Mouse (Mus musculus): ENCODE results near the gene Synj2.

The Synj2 gene

DNA sequence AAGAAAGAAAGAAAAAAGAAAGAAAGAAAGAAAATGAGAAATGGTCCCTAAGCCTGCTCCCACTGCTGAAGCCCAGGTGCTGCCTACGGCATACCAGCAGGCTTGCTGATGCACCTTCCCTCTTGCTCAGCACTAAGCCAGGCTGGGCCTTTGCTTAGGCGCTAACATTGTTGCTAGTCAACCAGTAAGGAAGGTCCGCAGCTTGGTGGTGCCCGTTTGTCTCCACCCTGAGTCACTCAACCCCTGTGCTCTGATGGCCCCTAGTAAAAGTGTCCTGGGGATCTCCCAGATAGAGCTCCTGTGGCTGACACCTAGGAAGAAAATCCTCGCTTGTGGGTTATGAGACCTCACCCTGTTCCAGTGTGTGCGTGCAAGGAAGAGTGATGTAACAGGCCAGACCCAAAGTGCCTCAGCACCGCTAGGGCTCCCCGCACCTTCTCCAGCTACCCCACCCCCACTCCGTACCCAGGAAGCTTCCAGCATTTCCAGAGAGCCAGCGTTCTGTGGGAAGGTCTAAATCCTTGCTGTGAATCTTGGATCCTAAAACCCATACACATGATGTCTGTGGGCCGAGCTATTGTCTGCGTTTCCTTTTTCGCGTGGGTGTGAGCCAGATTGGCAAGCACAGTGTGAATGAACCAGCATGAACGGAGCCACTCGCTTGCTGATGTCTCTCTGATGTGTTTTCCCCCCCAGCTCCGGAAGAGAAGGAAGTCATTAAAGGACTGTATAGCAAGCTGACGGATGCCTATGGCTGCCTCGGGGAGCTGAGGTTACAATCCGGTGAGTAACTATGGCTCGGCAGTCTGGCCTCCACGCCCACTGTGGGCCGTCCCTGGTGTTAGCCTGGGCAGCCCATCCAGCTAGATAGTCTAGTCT is 34.3 kb downstream of the Synj2 start:
- peak; percentile 83 to 92 for DNase-seq (ENCODE audit: low spot score in 2 of 2)

GRCm38 (mm10) chr17:5976221-5977055 is 35.4 kb downstream of the Synj2 start:
- DNase-seq (ENCODE audit: low spot score in 2 of 2) = peak; percentile 37 to 63

DNA sequence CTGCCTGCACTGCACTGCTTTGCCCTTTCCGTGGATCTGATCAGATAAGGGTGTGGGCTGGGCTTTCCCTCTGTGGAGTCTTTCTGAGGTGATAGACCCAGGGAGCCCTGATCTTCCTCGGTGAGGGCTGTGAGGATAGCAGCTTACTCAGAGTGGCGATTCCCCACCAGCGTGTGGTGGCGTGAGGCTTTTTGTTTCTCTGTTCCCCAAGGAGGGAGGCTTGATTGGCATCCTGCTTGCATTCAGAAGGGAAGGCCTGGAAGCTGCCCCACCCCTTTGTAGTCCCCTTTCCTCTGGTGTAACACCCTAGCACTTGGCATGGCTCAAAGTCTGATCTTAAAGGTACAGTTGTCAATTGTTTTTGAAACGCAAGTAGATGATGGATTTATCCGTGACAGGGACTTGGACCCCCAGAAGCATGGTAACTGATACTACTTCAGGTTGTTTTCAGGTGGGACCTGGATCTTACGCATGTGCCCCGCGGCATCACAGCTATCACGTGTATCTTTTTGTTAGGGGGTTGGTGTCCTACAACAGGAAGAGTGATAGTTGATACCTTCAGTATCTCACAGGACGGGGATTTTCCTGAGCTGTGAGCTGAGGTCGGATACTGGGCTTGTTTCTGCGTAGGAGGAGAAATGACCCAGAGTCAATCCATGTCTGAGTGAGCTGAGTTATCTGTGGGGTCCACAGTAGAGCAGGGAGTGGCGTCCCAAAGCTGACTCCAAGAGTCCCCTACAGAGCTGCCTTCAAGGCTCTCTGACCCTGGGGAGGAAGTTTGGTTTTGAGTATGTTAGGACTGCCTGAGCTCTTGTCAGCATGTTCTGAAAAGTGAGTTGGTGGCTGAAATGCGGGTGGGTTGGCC is 36.2 kb downstream of the Synj2 start:
- no peak for DNase-seq (ENCODE audit: low spot score in 2 of 2)

- peak in 1 of 2 experiments; percentile 25 for DNase-seq (ENCODE audit: low spot score in 2 of 2)
Measured at GRCm38 (mm10) chr17:5977921-5978504, 36.9 kb downstream of the Synj2 start.

GRCm38 (mm10) chr17:5978505-5979077 is 37.5 kb downstream of the Synj2 start:
- no peak for DNase-seq (ENCODE audit: low spot score in 2 of 2)

- DNase-seq (ENCODE audit: low spot score in 2 of 2) = no peak
Measured at GRCm38 (mm10) chr17:5980860-5981259, 39.8 kb downstream of the Synj2 start.

DNA sequence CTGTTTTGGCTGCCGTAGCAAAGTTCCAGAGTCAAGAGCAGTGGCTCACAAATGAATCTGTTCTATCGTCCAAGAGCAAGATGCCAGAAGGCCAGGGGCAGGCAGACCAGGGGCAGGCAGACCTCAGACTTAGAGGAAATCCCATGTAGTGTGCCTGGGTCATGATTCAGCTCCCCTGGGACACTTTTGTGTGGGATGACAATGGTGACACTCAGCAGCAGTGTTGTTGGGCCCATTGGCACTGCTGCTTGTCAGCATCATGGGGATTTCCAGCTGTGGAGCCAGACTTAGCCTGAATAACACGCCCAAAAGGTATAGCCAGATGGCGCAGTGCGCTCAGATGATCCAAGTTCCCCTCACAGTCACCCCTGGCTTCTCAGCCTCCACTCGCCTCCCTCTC is 42.1 kb downstream of the Synj2 start:
- DNase-seq (ENCODE audit: low spot score in 2 of 2) = no peak

- DNase-seq (ENCODE audit: low spot score in 2 of 2) = no peak
Measured at GRCm38 (mm10) chr17:5983901-5984300, 42.8 kb downstream of the Synj2 start.

DNA sequence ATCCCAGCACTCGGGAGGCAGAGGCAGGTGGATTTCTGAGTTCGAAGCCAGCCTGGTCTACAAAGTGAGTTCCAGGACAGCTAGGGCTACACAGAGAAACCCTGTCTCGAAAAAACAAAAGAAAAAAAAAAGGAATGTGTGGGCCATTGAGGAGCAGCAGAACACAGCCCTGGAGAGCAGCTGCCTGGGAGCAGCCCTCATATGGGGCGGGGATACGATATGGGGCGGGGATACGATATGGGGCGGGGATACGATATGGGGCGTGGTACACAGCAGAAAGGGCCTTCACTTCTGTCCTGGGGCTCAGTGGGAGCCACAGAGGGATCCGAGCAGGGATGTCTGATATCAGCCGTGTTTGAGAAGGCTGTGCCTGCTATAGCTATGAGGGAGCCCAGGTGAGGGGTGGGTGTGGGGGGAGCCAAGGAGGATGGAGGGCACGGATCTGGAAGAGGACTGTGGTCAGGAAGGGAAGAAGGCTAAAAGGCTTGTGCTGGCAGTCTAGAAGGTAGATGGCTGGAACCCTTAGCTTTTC is 43.7 kb downstream of the Synj2 start:
- no peak for DNase-seq (ENCODE audit: low spot score in 2 of 2)

DNA sequence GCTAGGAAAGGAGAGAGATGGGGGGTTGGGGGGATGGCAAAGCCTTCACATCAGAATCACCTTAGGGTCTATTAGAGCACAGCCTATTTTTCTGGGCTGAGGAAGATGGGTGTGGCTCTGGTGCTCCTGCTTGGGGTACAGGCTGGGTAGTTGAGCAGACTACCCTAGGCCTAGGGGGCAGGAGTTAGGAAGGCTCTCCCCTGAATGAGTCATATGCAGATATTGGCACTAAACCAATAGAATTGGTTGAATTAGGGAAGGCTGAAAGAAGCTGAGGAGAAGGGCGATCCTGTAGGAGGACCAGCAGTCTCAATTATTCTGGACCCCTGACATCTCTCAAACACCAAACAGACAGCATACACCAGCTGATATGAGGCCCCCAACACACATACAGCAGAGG is 44.2 kb downstream of the Synj2 start:
- no peak for DNase-seq (ENCODE audit: low spot score in 2 of 2)

DNA sequence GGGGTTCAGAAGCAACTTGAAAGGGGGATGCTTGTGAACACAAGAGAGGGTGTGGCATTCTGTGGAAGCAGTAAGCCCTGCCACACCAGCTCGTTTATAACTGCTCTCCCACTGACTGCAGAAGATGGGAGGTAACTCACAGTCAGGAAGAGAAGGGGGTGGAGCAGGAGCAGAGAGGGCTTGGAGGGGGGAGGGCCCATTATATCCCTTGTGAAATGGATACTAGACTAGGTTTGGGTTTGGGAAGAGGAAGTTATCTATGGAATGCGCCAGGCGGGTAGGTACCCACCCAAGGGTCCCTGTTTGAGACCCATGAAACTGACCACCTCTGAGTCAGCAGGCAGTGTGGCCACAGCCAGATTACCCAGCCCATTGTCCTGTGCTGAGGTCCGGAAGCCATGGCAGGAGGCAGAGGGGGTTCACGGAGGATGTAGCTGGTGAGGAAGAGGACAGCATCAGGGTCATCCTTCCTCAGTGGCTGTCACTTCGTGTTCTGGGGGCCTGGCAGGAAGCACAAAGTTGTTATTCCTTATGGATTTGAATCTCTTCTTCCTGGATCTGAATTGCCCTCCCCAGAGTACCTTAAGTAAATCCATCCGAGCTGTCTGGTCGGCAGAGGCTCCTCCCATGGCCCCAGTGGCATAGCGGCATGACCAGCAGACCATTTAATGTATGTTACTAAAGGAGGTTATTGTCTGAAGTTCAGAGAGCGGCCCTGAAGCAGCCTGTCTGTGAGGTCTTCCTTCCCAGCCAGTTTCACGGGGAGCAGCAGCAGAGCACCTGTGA is 46.4 kb downstream of the Synj2 start:
- no peak for DNase-seq (ENCODE audit: low spot score in 2 of 2)

GRCm38 (mm10) chr17:5988102-5988501 is 47.0 kb downstream of the Synj2 start:
- DNase-seq (ENCODE audit: low spot score in 2 of 2) = no peak

DNA sequence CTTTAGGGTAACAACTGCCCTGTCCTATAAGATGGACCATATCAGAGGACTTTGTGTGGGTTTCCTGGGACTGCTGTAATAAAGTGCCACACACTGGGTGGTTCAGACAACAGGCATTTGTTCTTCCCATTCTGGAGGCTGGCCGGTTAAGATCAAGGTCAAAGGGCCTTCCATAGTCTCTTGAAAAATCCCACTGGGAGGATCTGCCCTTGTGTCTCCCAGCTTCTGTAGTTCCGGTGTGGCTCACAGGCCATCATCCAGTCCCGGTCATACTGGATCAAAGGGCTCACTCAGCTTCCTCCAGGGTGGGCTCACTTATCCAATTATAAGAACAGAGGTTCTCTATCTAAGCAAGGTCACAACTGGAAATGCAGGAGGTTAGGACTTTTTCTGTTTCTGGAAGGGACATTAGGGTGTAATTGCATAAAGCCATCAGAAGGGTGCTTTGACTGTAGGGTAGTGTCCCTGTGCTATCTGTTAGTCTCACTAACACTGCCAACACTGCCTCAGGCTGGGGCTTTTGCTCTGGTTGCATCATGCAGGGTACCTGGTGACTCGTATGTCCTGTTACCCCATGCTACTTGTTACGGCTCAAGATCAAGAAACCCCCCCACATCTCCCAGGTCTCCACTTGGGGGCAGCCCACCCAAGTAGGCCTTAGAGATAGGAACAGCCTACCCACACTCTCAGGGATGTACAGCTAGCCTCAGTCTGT is 51.9 kb downstream of the Synj2 start:
- DNase-seq (ENCODE audit: low spot score in 2 of 2) = no peak

DNA sequence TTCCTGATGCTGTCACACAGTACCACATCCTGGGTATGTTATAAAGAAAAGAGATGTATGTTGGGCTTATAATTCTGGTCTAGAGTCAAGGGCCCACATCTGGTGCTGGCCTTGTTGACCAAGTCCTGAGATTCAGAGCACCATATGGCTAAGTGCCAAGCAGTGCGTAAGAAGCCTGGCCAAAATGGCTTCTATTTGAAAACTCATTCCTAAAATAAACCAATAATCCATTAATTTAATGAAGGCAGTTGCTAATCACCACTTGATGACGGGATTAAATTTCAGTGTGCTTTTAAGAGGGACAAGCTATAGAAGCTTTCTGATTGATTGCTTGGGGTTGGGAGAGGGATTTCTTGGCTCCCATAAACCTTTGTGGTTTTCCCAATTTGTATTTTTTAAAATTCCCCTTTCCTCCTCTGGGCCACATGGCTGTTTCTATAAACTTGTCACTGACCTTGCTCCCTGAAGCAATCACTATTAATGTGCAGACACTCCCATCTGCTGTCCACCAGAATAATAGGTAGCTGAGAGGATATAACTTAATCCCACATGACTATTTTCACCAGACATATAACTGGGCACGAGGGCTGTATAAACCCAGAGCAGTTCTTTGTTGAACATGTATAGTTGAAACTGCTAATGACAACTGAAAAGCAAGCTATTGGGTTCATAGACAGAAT is 52.6 kb downstream of the Synj2 start:
- no peak for DNase-seq (ENCODE audit: low spot score in 2 of 2)

- DNase-seq (ENCODE audit: low spot score in 2 of 2) = peak in 1 of 2 experiments; percentile 66
Measured at GRCm38 (mm10) chr17:5994606-5995005, 53.5 kb downstream of the Synj2 start.

DNA sequence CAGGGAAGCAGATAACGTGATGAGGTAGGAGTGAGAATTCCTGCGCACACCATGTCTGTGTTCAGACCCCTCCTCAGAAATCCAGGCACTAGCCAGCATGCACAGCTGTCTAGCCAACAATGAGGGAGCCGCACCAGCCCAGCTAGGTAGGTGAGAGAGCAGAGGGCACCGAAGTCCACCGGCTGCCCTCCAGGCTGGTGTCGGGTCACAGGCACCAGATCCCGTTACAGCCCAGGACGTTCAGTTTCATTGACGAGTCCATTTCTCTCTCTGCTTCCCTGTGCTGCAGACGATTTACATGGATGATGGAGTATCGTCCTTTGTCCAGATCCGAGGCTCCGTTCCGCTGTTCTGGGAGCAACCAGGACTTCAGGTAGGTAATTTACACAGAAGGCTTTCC is 55.5 kb downstream of the Synj2 start:
- no peak for DNase-seq (ENCODE audit: low spot score in 2 of 2)

DNA sequence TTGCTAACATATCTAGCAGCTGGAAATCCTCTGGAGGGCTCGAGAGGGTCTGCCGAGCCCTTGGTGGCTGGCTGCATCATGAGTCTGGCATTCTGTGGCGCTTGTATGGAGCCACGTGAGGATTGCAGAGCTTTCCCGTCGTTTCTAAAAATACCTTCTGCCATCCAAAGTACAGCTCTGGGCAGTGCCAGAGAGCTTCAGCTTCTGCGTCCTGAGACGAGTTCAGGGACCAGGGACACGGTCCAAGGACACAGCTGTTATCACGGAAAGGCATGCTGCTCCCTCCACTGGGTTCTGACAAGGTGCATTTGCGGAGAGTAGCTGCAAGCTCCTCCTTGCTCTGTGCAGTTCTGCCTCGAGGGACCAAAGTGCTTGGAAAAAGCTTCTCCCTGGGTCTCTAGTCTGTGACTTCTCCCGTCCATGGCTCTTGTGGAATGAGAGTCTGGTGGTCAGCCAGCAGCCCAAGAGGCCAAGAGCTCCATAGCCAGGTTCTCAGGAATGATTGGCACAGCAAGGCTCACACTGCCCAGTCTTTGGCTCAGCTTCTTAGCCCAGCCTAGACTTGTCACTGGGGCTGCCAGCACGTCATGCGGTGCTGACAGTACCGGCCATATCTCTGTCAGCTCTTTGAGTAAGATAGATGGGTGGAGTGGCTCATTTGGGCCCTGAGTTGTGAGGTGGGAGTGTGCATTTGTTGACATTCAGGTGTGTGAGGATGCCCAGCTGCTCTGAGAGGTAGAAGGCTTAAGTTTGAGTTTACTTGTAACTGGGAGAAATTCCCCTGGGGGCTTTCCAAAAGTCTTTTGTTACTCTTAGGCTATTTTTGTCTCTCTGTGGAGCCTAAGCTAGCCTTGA is 56.5 kb downstream of the Synj2 start:
- DNase-seq (ENCODE audit: low spot score in 2 of 2) = no peak

GRCm38 (mm10) chr17:5998235-5998500 is 57.1 kb downstream of the Synj2 start:
- DNase-seq (ENCODE audit: low spot score in 2 of 2) = no peak
